Mouse (Mus musculus) myocyte (in vitro differentiated cells): ENCODE measurements at regions not wholly inside any gene's neighbourhood (a gene's known extent, or its start where the extent isn't known, plus 50 kb on each side); places are given as distances from the start of the nearest gene placed in this dataset.

ENCODE experiments used
- H3K27me3 ChIP-seq: one replicate; pipeline ENCODE4 v1.6.1; 2011; ENCODE audit not compliant: control insufficient read depth, insufficient read depth, insufficient read length
- H3K36me3 ChIP-seq: one replicate; pipeline ENCODE4 v1.6.1; 2011; ENCODE audit not compliant: control insufficient read depth, insufficient read depth
- H3K4me2 ChIP-seq: one replicate; pipeline ENCODE4 v1.6.1; 2011; ENCODE audit warnings: low read depth, control low read depth
- H3K4me3 ChIP-seq: one replicate; pipeline ENCODE4 v1.5.1; 2011; ENCODE audit warnings: mild to moderate bottlenecking, control low read depth, moderate library complexity
- H3K79me2 ChIP-seq: one replicate; pipeline ENCODE4 v1.6.1; 2011; ENCODE audit not compliant: control insufficient read depth, insufficient read depth
- H3ac ChIP-seq: one replicate; pipeline ENCODE4 v1.6.1; 2011; ENCODE audit not compliant: control insufficient read depth, insufficient read length
- CEBPB ChIP-seq: IDR thresholded peaks from 2 replicates; pipeline ENCODE4 v1.6.1; 2011; ENCODE audit warnings: mild to moderate bottlenecking, moderate library complexity; ENCODE audit not compliant: poor library complexity, insufficient read depth, severe bottlenecking
- E2F4 ChIP-seq: IDR thresholded peaks from one replicate; pipeline ENCODE4 v1.6.1; 2011; ENCODE audit warnings: mild to moderate bottlenecking, control low read depth, moderate library complexity; ENCODE audit not compliant: insufficient read depth
- MAX ChIP-seq: IDR thresholded peaks from one replicate; pipeline ENCODE4 v1.6.1; 2011; ENCODE audit warnings: low read depth, mild to moderate bottlenecking, control low read depth
- MYOD1 ChIP-seq, 3 experiments: IDR thresholded peaks; one replicate each; pipeline ENCODE4 v1.6.1; 2011; ENCODE audit warnings: control low read depth in 2 of 3, low read depth in 2 of 3, mild to moderate bottlenecking in 2 of 3, moderate library complexity in 1 of 3; ENCODE audit not compliant: insufficient read length in 2 of 3, control insufficient read depth in 1 of 3
- MYOG ChIP-seq, 3 experiments: IDR thresholded peaks; one replicate each; pipeline ENCODE4 v1.6.1; 2011; ENCODE audit warnings: control low read depth in 2 of 3, low read depth in 2 of 3, mild to moderate bottlenecking in 2 of 3; ENCODE audit not compliant: insufficient read length in 2 of 3, control insufficient read depth in 1 of 3, insufficient read depth in 1 of 3
- POLR2A ChIP-seq: IDR thresholded peaks from one replicate; pipeline ENCODE4 v1.6.1; 2011; ENCODE audit warnings: low read depth, mild to moderate bottlenecking, control low read depth, moderate library complexity; ENCODE audit not compliant: insufficient read length
- POLR2AphosphoS2 ChIP-seq: IDR thresholded peaks from one replicate; pipeline ENCODE4 v1.6.1; 2011; ENCODE audit warnings: low read depth, control low read depth; ENCODE audit not compliant: insufficient read length
- REST ChIP-seq: IDR thresholded peaks from one replicate; pipeline ENCODE4 v1.6.1; 2011; ENCODE audit warnings: mild to moderate bottlenecking, control low read depth, moderate library complexity; ENCODE audit not compliant: insufficient read depth, insufficient read length
- SRF ChIP-seq: IDR thresholded peaks from one replicate; pipeline ENCODE4 v1.6.1; 2011; ENCODE audit warnings: low read depth; ENCODE audit not compliant: control insufficient read depth, insufficient read length
- TCF12 ChIP-seq: IDR thresholded peaks from one replicate; pipeline ENCODE4 v1.6.1; 2011; ENCODE audit warnings: mild to moderate bottlenecking, control low read depth; ENCODE audit not compliant: poor library complexity, insufficient read depth, severe bottlenecking
- TCF3 ChIP-seq: IDR thresholded peaks from one replicate; pipeline ENCODE4 v1.6.1; 2011; ENCODE audit warnings: low read depth, control low read depth; ENCODE audit not compliant: insufficient read length
- USF1 ChIP-seq: IDR thresholded peaks from one replicate; pipeline ENCODE4 v1.6.1; 2011; ENCODE audit warnings: low read depth, mild to moderate bottlenecking, control low read depth, moderate library complexity

DNA sequence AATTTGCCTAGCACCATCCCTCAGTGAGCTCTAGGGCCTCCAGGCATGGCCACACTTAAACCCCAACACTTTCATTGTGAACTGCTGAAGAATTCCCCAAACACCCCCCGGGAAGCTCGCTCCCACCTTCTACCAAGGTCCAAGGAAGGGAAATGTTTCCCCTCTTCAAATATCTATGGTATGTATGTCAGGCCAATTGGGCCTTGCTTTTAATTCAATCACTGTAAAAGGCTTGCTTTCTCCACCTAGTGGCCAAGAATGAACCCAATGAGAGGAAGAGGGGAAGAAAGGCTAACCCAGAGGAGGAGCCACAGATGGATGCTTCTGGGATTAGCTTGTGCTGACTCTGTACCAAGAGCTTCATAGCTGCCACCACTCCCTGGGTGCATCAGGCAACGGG lies 336.3 kb upstream of the Tgfbr2 start:
- Histone ChIP-seq H3K79me2 (no peaks in the 10 kb centered on the region), H3K4me3 (no peak overlapping the region), H3K4me2 (no peak overlapping the region), H3K36me3 (no peaks in the 10 kb centered on the region), H3ac (no peak overlapping the region), H3K27me3 (no peaks in the 10 kb centered on the region)
- TF ChIP-seq MAX (no peak), CEBPB (no peak), SRF (no peak), TCF12 (no peak), USF1 (no peak), TCF3 (no peak), E2F4 (no peak), POLR2AphosphoS2 (no peak), REST (no peak), MYOD1 (IDR thresholded peaks at IDR 0.05; ENCODE audit: control insufficient read depth in 1 of 3, insufficient read length in 2 of 3, low read depth in 2 of 3) (no peak), MYOG (IDR thresholded peaks at IDR 0.05; ENCODE audit: control insufficient read depth in 1 of 3, insufficient read depth in 1 of 3, insufficient read length in 2 of 3, low read depth in 2 of 3) (no peak), POLR2A (no peak)

DNA sequence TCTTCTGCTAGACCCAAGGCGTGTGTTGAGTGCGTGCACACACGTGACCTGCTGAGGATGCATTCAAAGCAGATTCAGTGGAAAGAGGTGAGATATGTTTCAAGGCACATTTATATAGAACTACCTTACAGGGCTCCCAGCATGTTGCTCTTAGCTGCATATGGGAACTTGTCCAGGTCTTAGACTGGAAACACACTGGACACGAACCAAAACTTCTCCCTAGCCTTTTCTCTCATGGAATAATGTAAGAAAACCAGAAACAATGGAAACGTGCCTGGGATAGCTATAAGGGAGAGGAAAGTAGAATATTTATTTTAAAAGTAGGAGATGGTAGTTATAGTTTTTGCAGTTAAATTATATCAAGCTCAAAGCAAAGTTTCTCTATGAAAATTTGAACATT lies 332.6 kb upstream of the Tgfbr2 start:
- no peak overlapping the region for H3ac ChIP-seq
- no peak for TF ChIP-seq REST
- no peak for TF ChIP-seq POLR2A
- no peak for TF ChIP-seq E2F4
- TF ChIP-seq POLR2AphosphoS2: no peak
- TF ChIP-seq CEBPB: no peak
- TF ChIP-seq MYOG (IDR thresholded peaks at IDR 0.05; ENCODE audit: control insufficient read depth in 1 of 3, insufficient read depth in 1 of 3, insufficient read length in 2 of 3, low read depth in 2 of 3): no peak
- H3K27me3 ChIP-seq: no peaks in the 10 kb centered on the region
- H3K4me3 ChIP-seq: no peak overlapping the region
- no peaks in the 10 kb centered on the region for H3K36me3 ChIP-seq
- H3K4me2 ChIP-seq: no peak overlapping the region
- no peaks in the 10 kb centered on the region for H3K79me2 ChIP-seq

DNA sequence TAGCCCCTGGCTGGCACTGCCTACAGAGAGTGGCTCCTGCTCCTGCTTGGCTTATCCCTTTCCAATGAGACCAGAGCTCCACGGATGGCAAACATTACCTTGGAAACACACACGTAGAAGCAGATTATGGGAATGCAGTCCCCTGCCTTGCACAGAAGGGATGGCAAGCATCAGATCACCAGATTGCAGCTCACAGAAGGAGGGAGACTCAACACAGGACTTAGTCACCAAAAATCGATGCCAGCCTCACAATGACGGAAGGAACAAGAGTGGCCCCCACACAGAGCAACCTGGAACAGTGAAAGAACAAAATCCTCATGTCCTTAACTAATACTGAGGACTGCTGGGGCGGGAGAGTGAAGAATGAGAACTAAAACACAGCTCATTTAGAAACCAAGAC lies 327.7 kb upstream of the Tgfbr2 start:
- TF ChIP-seq USF1 (no peak), REST (no peak), MYOG (IDR thresholded peaks at IDR 0.05; ENCODE audit: control insufficient read depth in 1 of 3, insufficient read depth in 1 of 3, insufficient read length in 2 of 3, low read depth in 2 of 3) (no peak), POLR2A (no peak), TCF3 (no peak), SRF (no peak), E2F4 (no peak), CEBPB (no peak), TCF12 (no peak), MAX (no peak), POLR2AphosphoS2 (no peak), MYOD1 (IDR thresholded peaks at IDR 0.05; ENCODE audit: control insufficient read depth in 1 of 3, insufficient read length in 2 of 3, low read depth in 2 of 3) (no peak)
- H3ac ChIP-seq: no peak overlapping the region
- no peaks in the 10 kb centered on the region for H3K36me3 ChIP-seq
- H3K27me3 ChIP-seq: no peaks in the 10 kb centered on the region
- H3K79me2 ChIP-seq: no peaks in the 10 kb centered on the region
- H3K4me3 ChIP-seq: no peak overlapping the region
- H3K4me2 ChIP-seq: no peak overlapping the region

DNA sequence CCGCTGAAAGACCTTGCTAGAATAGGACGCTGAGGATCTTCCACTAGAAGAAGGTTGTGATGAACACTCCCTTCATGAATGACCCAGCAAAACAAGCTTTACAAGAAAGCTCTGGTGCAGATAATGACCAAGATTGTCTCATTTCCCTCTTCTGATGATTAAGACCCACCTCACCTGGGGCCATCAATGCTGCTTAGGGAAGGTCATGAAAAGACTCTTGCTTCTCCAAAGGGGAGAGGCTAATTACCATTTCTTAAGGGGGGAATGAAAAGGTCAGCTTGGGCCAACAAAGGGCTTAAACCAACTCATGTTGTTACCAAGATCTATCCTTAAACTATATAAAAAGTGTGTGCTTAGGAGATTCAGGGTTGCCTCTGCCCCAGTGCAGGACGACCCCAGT lies 325.8 kb upstream of the Tgfbr2 start:
- TF ChIP-seq E2F4 (no peak), MYOG (IDR thresholded peaks at IDR 0.05; ENCODE audit: control insufficient read depth in 1 of 3, insufficient read depth in 1 of 3, insufficient read length in 2 of 3, low read depth in 2 of 3) (no peak), SRF (no peak)
- H3K36me3 ChIP-seq: no peaks in the 10 kb centered on the region
- H3K4me2 ChIP-seq: no peak overlapping the region
- no peaks in the 10 kb centered on the region for H3K79me2 ChIP-seq
- no peaks in the 10 kb centered on the region for H3K27me3 ChIP-seq
- no peak overlapping the region for H3ac ChIP-seq
- no peak overlapping the region for H3K4me3 ChIP-seq

DNA sequence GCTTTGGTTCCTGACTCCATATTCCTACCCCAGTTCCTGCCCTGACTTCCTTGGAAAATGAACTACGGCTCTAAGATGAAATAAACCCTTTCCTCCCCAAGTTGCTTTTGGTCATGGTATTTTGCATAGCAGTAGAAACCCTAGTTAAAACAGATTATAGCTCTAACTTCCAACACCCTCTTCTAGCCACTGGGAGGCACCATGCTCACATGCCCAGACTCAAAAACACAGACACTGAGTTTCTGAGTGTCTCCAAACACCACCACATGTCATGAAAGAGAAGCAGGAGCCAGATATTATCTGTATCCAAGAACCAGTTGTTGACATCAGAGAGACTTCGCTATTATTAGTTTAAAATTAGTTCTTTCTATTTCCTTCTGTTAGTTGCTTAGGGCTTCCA lies 316.1 kb upstream of the Tgfbr2 start:
- no peak overlapping the region for H3K4me2 ChIP-seq
- H3K4me3 ChIP-seq: no peak overlapping the region
- H3K79me2 ChIP-seq: no peaks in the 10 kb centered on the region
- H3K27me3 ChIP-seq: no peaks in the 10 kb centered on the region
- H3K36me3 ChIP-seq: no peaks in the 10 kb centered on the region
- no peak overlapping the region for H3ac ChIP-seq
- no peak for TF ChIP-seq MYOG (IDR thresholded peaks at IDR 0.05; ENCODE audit: control insufficient read depth in 1 of 3, insufficient read depth in 1 of 3, insufficient read length in 2 of 3, low read depth in 2 of 3)
- no peak for TF ChIP-seq POLR2A
- TF ChIP-seq REST: no peak
- TF ChIP-seq USF1: no peak
- no peak for TF ChIP-seq SRF
- no peak for TF ChIP-seq TCF12
- no peak for TF ChIP-seq POLR2AphosphoS2
- TF ChIP-seq MAX: no peak
- TF ChIP-seq MYOD1 (IDR thresholded peaks at IDR 0.05; ENCODE audit: control insufficient read depth in 1 of 3, insufficient read length in 2 of 3, low read depth in 2 of 3): no peak
- TF ChIP-seq E2F4: no peak
- no peak for TF ChIP-seq CEBPB
